Mouse (Mus musculus) myocyte (in vitro differentiated cells): ENCODE data around the gene Atp6v1c2. TPM values are rescaled to one million over a fixed set of nuclear protein-coding genes. Genes with fewer than 3 reads are reported as not detected.

Experiments used
- H3K27me3 ChIP-seq: one replicate; pipeline ENCODE4 v1.6.1; 2011; ENCODE audit not compliant: control insufficient read depth, insufficient read depth, insufficient read length
- H3K36me3 ChIP-seq: one replicate; pipeline ENCODE4 v1.6.1; 2011; ENCODE audit not compliant: control insufficient read depth, insufficient read depth
- H3K4me2 ChIP-seq: one replicate; pipeline ENCODE4 v1.6.1; 2011; ENCODE audit warnings: low read depth, control low read depth
- H3K4me3 ChIP-seq: one replicate; pipeline ENCODE4 v1.5.1; 2011; ENCODE audit warnings: mild to moderate bottlenecking, control low read depth, moderate library complexity
- H3K79me2 ChIP-seq: one replicate; pipeline ENCODE4 v1.6.1; 2011; ENCODE audit not compliant: control insufficient read depth, insufficient read depth
- H3ac ChIP-seq: one replicate; pipeline ENCODE4 v1.6.1; 2011; ENCODE audit not compliant: control insufficient read depth, insufficient read length
- CEBPB ChIP-seq: IDR thresholded peaks from 2 replicates; pipeline ENCODE4 v1.6.1; 2011; ENCODE audit warnings: mild to moderate bottlenecking, moderate library complexity; ENCODE audit not compliant: poor library complexity, insufficient read depth, severe bottlenecking
- E2F4 ChIP-seq: IDR thresholded peaks from one replicate; pipeline ENCODE4 v1.6.1; 2011; ENCODE audit warnings: mild to moderate bottlenecking, control low read depth, moderate library complexity; ENCODE audit not compliant: insufficient read depth
- MAX ChIP-seq: IDR thresholded peaks from one replicate; pipeline ENCODE4 v1.6.1; 2011; ENCODE audit warnings: low read depth, mild to moderate bottlenecking, control low read depth
- MYOD1 ChIP-seq, 3 experiments: IDR thresholded peaks; one replicate each; pipeline ENCODE4 v1.6.1; 2011; ENCODE audit warnings: control low read depth in 2 of 3, low read depth in 2 of 3, mild to moderate bottlenecking in 2 of 3, moderate library complexity in 1 of 3; ENCODE audit not compliant: insufficient read length in 2 of 3, control insufficient read depth in 1 of 3
- MYOG ChIP-seq, 3 experiments: IDR thresholded peaks; one replicate each; pipeline ENCODE4 v1.6.1; 2011; ENCODE audit warnings: control low read depth in 2 of 3, low read depth in 2 of 3, mild to moderate bottlenecking in 2 of 3; ENCODE audit not compliant: insufficient read length in 2 of 3, control insufficient read depth in 1 of 3, insufficient read depth in 1 of 3
- POLR2A ChIP-seq: IDR thresholded peaks from one replicate; pipeline ENCODE4 v1.6.1; 2011; ENCODE audit warnings: low read depth, mild to moderate bottlenecking, control low read depth, moderate library complexity; ENCODE audit not compliant: insufficient read length
- POLR2AphosphoS2 ChIP-seq: IDR thresholded peaks from one replicate; pipeline ENCODE4 v1.6.1; 2011; ENCODE audit warnings: low read depth, control low read depth; ENCODE audit not compliant: insufficient read length
- REST ChIP-seq: IDR thresholded peaks from one replicate; pipeline ENCODE4 v1.6.1; 2011; ENCODE audit warnings: mild to moderate bottlenecking, control low read depth, moderate library complexity; ENCODE audit not compliant: insufficient read depth, insufficient read length
- SRF ChIP-seq: IDR thresholded peaks from one replicate; pipeline ENCODE4 v1.6.1; 2011; ENCODE audit warnings: low read depth; ENCODE audit not compliant: control insufficient read depth, insufficient read length
- TCF12 ChIP-seq: IDR thresholded peaks from one replicate; pipeline ENCODE4 v1.6.1; 2011; ENCODE audit warnings: mild to moderate bottlenecking, control low read depth; ENCODE audit not compliant: poor library complexity, insufficient read depth, severe bottlenecking
- TCF3 ChIP-seq: IDR thresholded peaks from one replicate; pipeline ENCODE4 v1.6.1; 2011; ENCODE audit warnings: low read depth, control low read depth; ENCODE audit not compliant: insufficient read length
- USF1 ChIP-seq: IDR thresholded peaks from one replicate; pipeline ENCODE4 v1.6.1; 2011; ENCODE audit warnings: low read depth, mild to moderate bottlenecking, control low read depth, moderate library complexity
- polyA plus RNA-seq: library from polyadenylated mRNA; unstranded; fragments of >200 nt; fragmentation: generic; extraction: Trizol; gene quantifications from one replicate; pipeline ENCODE4 v1.2.1, GENCODE M21; 2012; ENCODE audit warnings: missing spikeins

Gene Atp6v1c2
- polyA plus RNA-seq, 1 experiment = 7.2 TPM

DNA sequence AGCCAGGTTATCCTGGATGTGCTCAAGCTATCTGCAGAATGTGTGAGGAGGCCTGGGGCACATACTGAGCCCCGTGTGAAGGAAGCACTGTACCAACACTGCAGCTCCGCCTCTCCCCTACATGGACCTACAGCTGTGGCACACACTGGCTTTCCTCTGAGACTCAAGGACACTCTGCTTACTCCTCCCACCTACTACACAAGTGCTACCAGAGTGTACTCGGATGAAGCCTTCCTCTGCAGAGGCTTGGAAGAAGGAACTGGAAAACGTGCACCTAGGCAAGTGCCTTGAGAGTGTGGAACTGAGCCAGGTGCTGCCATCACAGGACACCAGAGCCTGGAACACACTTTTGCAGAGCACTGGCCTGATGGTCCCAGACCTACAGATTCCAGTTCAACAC, 38.6 kb downstream of the Atp6v1c2 start:
- no peak overlapping the region for H3K4me2 ChIP-seq
- H3K79me2 ChIP-seq = no peaks in the 10 kb centered on the region
- no peak overlapping the region for H3K4me3 ChIP-seq
- H3ac ChIP-seq = no peak overlapping the region
- no peaks in the 10 kb centered on the region for H3K36me3 ChIP-seq
- H3K27me3 ChIP-seq = no peaks in the 10 kb centered on the region
- no peak for TF ChIP-seq TCF3
- TF ChIP-seq POLR2AphosphoS2 = no peak
- TF ChIP-seq TCF12 = no peak
- TF ChIP-seq USF1 = no peak
- no peak for TF ChIP-seq REST
- no peak for TF ChIP-seq MYOG (IDR thresholded peaks at IDR 0.05; ENCODE audit: control insufficient read depth in 1 of 3, insufficient read depth in 1 of 3, insufficient read length in 2 of 3, low read depth in 2 of 3)
- no peak for TF ChIP-seq E2F4
- no peak for TF ChIP-seq CEBPB
- TF ChIP-seq MYOD1 (IDR thresholded peaks at IDR 0.05; ENCODE audit: control insufficient read depth in 1 of 3, insufficient read length in 2 of 3, low read depth in 2 of 3) = no peak

DNA sequence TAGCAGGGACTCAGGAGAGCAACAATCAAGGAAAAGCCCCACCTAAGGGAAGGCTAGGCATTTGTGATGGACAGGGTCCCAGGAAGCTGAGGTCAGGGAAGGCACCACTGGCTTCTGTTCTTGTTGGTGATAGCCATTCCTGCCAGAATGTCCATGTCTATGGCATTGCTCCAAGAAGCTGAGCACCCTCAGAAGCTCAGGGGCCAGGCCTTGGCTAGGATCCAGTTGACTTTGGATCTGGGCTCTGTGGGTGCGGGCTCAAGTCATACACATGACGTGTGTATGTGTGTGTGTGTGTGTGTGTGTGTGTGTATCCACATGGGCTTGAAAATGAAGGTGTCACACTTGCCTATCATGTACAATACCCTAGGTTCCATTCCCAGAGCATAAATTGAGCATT, 39.2 kb downstream of the Atp6v1c2 start:
- TF ChIP-seq POLR2A (no peak), USF1 (no peak), MYOG (IDR thresholded peaks at IDR 0.05; ENCODE audit: control insufficient read depth in 1 of 3, insufficient read depth in 1 of 3, insufficient read length in 2 of 3, low read depth in 2 of 3) (no peak), E2F4 (no peak), REST (no peak), SRF (no peak), TCF3 (no peak), TCF12 (no peak), MYOD1 (IDR thresholded peaks at IDR 0.05; ENCODE audit: control insufficient read depth in 1 of 3, insufficient read length in 2 of 3, low read depth in 2 of 3) (no peak), CEBPB (no peak), MAX (no peak), POLR2AphosphoS2 (no peak)
- Histone ChIP-seq H3K4me2 (no peak overlapping the region), H3K4me3 (no peak overlapping the region), H3K36me3 (no peaks in the 10 kb centered on the region), H3K79me2 (no peaks in the 10 kb centered on the region), H3ac (no peak overlapping the region), H3K27me3 (no peaks in the 10 kb centered on the region)

- TF ChIP-seq TCF12 (no peak), POLR2A (no peak), REST (no peak), E2F4 (no peak), SRF (no peak), POLR2AphosphoS2 (no peak), TCF3 (no peak), MAX (no peak), MYOG (IDR thresholded peaks at IDR 0.05; ENCODE audit: control insufficient read depth in 1 of 3, insufficient read depth in 1 of 3, insufficient read length in 2 of 3, low read depth in 2 of 3) (no peak), USF1 (no peak), CEBPB (no peak)
- H3K4me2 ChIP-seq = no peak overlapping the region
- H3K4me3 ChIP-seq = no peak overlapping the region
- H3K79me2 ChIP-seq = no peaks in the 10 kb centered on the region
- no peak overlapping the region for H3ac ChIP-seq
- no peaks in the 10 kb centered on the region for H3K27me3 ChIP-seq
- peaks cover 6% of the 10 kb centered on the region for H3K36me3 ChIP-seq
Measured at GRCm38 (mm10) chr12:17289060-17289459, 40.1 kb downstream of the Atp6v1c2 start.

- Histone ChIP-seq H3K36me3 (peaks cover 10% of the 10 kb centered on the region), H3K79me2 (no peaks in the 10 kb centered on the region), H3ac (no peak overlapping the region), H3K4me2 (no peak overlapping the region), H3K27me3 (no peaks in the 10 kb centered on the region), H3K4me3 (no peak overlapping the region)
- no peak for TF ChIP-seq CEBPB
- TF ChIP-seq MAX = no peak
- no peak for TF ChIP-seq USF1
Measured at GRCm38 (mm10) chr12:17288496-17288895, 40.7 kb downstream of the Atp6v1c2 start.

DNA sequence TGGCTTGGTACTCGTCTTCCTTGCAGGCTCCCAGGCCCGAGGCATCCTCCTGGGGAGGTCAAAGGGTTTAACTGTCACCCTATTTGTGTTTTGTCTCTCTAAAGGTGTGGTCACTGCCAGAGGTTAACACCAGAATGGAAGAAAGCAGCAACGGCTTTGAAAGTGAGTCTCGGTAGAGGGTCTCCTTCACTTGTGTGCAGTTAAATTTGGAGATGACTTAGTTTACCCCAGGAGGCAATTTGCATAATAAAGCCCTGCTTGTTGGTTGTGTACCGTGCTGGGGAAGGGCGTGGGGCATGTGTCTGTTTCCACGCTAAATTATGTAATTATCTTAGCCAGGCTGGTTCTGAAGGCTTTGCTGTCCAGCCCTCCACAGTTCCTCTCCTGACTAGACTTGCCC, 55.3 kb downstream of the Atp6v1c2 start:
- Histone ChIP-seq H3K79me2 (peaks cover 33% of the 10 kb centered on the region), H3K27me3 (no peaks in the 10 kb centered on the region), H3ac (no peak overlapping the region), H3K4me2 (no peak overlapping the region), H3K36me3 (peaks cover 46% of the 10 kb centered on the region), H3K4me3 (no peak overlapping the region)
- TF ChIP-seq CEBPB = no peak
- TF ChIP-seq POLR2AphosphoS2 = no peak
- no peak for TF ChIP-seq E2F4
- no peak for TF ChIP-seq MYOG (IDR thresholded peaks at IDR 0.05; ENCODE audit: control insufficient read depth in 1 of 3, insufficient read depth in 1 of 3, insufficient read length in 2 of 3, low read depth in 2 of 3)
- no peak for TF ChIP-seq USF1
- TF ChIP-seq REST = no peak
- no peak for TF ChIP-seq TCF3
- TF ChIP-seq TCF12 = no peak
- no peak for TF ChIP-seq SRF
- no peak for TF ChIP-seq MAX
- TF ChIP-seq MYOD1 (IDR thresholded peaks at IDR 0.05; ENCODE audit: control insufficient read depth in 1 of 3, insufficient read length in 2 of 3, low read depth in 2 of 3) = no peak
